9 mouse cellular contexts compared by ENCODE assay signal in the genomic region with DNA sequence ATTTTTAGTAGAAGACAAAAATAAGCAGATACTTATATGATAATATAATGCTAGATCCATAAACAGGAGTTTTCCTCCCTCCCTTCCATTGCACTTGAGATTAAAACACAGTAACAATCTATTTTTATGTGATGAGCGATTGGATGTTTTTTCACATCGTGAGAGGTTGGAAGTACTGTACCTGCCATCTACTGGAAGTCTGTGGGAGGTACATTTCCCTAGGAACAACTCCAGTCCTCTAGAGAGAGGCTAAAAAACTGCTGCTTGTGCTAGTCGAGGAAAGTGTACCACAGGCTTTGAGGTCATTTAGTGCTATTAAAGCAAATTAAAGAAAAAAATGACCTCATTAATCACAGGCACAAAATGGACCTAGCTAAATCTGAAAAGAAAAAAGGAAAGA. TPM values are rescaled to one million over a fixed set of nuclear protein-coding genes. Genes with fewer than 3 reads are reported as not detected.
DNase-seq lines count a peak whose midpoint lies in the region; ATAC-seq and TF ChIP-seq lines count a peak whose summit lies in the region.
"Had no signal": no experiment of that assay in that cellular context is flagged by ENCODE, and none has a peak within 500 bp of the region (broad histone marks: within the 10 kb centered on the region; RNA-seq: fewer than 3 reads in every experiment).

No protein-coding gene starts in this region.

- peak; percentile 98 for ATAC-seq in frontal cortex, adult (ENCODE audit: low TSS enrichment)
- ATAC-seq in kidney, postnatal 0 days (replicated peaks; ENCODE audit: low FRiP score, low read depth) = no peak
- ATAC-seq in midbrain, postnatal 0 days (ENCODE audit: low FRiP score) = peak; percentile 72; the same call in 1 of the 2 replicates
- no peak for ATAC-seq in erythroid progenitor cell, adult 5-6 weeks (replicated peaks; ENCODE audit: low FRiP score, poor library complexity, severe bottlenecking)

- no peaks in the 10 kb centered on the region for H3K27me3 ChIP-seq in kidney, postnatal 0 days (ENCODE audit: insufficient read depth, low read length)
- H3K27me3 ChIP-seq in midbrain, postnatal 0 days (ENCODE audit: insufficient read depth, low read length) = no peaks in the 10 kb centered on the region
- H3K27me3 ChIP-seq: limb, embryonic 13.5 days had no signal

- no peak overlapping the region for H3K27ac ChIP-seq in kidney, postnatal 0 days
- H3K27ac ChIP-seq in midbrain, postnatal 0 days (ENCODE audit: low read depth, low read length) = no peak overlapping the region
- H3K27ac ChIP-seq: limb, embryonic 13.5 days had no signal

- no peak overlapping the region for H3K9ac ChIP-seq in kidney, postnatal 0 days (ENCODE audit: low read depth, low read length)
- no peak overlapping the region for H3K9ac ChIP-seq in midbrain, postnatal 0 days (replicated peaks; ENCODE audit: low read length, poor library complexity, severe bottlenecking)
- H3K9ac ChIP-seq: limb, embryonic 13.5 days had no signal

- TF ChIP-seq CTCF in kidney, postnatal 0 days (IDR thresholded peaks at IDR 0.05; ENCODE audit: low read depth) = peak; percentile 74
- TF ChIP-seq CTCF in midbrain, postnatal 0 days (IDR thresholded peaks at IDR 0.05) = peak; percentile 82

- H3K4me2 ChIP-seq in kidney, postnatal 0 days (ENCODE audit: low read length) = no peak overlapping the region
- H3K4me2 ChIP-seq in midbrain, postnatal 0 days (ENCODE audit: low read depth, low read length, poor library complexity, severe bottlenecking) = no peak overlapping the region
- H3K4me2 ChIP-seq: limb, embryonic 13.5 days had no signal

- DNase-seq in frontal cortex, postnatal 25 days (ENCODE audit: low spot score in 2 of 2) = no peak
- DNase-seq in testis, postnatal 14 days (ENCODE audit: low spot score) = peak; percentile 11
- DNase-seq in testis, postnatal 10 days (ENCODE audit: low spot score) = no peak
- DNase-seq in kidney, postnatal 0 days (ENCODE audit: low spot score) = peak; percentile 68
- DNase-seq in midbrain, postnatal 0 days (ENCODE audit: low spot score) = peak; percentile 70
- no peak for DNase-seq in spleen, postnatal 14 days (ENCODE audit: low spot score in 2 of 2)

- H3K36me3 ChIP-seq in kidney, postnatal 0 days (ENCODE audit: insufficient read depth, low read length) = no peaks in the 10 kb centered on the region
- H3K36me3 ChIP-seq in midbrain, postnatal 0 days (ENCODE audit: insufficient read depth, low read length) = no peaks in the 10 kb centered on the region
- H3K36me3 ChIP-seq: limb, embryonic 13.5 days had no signal

- no peaks in the 10 kb centered on the region for H3K9me3 ChIP-seq in kidney, postnatal 0 days (replicated peaks; ENCODE audit: low read length)
- no peaks in the 10 kb centered on the region for H3K9me3 ChIP-seq in midbrain, postnatal 0 days (ENCODE audit: low read length)
- H3K9me3 ChIP-seq: limb, embryonic 13.5 days had no signal

- no peaks in the 10 kb centered on the region for H3K4me1 ChIP-seq in kidney, postnatal 0 days (replicated peaks; ENCODE audit: insufficient read depth, low read length)
- no peaks in the 10 kb centered on the region for H3K4me1 ChIP-seq in midbrain, postnatal 0 days (ENCODE audit: insufficient read depth, low read length)
- H3K4me1 ChIP-seq: limb, embryonic 13.5 days had no signal

- H3K4me3 ChIP-seq in kidney, postnatal 0 days (replicated peaks; ENCODE audit: low read depth, low read length) = no peak overlapping the region
- no peak overlapping the region for H3K4me3 ChIP-seq in midbrain, postnatal 0 days (ENCODE audit: low read depth, low read length)
- H3K4me3 ChIP-seq: limb, embryonic 13.5 days had no signal

- 6% methylated on average over 3 of the region's 3 CpGs for WGBS in kidney, postnatal 0 days
- WGBS in midbrain, postnatal 0 days = 7% methylated on average over 3 of the region's 3 CpGs

RNA-seq across cellular contexts. Expression of a gene that starts 48.6 kb away (rescaled TPM):
- 5.2 and 5.5 TPM in 2 replicates for polyA plus RNA-seq in kidney, postnatal 0 days (2015; fragmentation: Nextera tagmentation; extraction: Ambion mirVana)
- total RNA-seq in midbrain, postnatal 0 days (2014; rRNA removed) = 3.1 and 5.4 TPM in 2 replicates
- 1.9 and 2.2 TPM in 2 replicates for polyA plus RNA-seq in midbrain, postnatal 0 days (2015; fragmentation: Nextera tagmentation; extraction: Ambion mirVana)
- not detected in 2 replicates for total RNA-seq in erythroid progenitor cell, adult 5-6 weeks (2015; ENCODE audit: low replicate concordance)
- total RNA-seq in erythroid progenitor cell, adult 5-6 weeks (2017; ENCODE audit: low replicate concordance) = not detected in 2 replicates

Comparison
In these comparisons a context has a peak if more than half of its experiments do, and no peak if none do; other contexts are left out.
1. DNase-seq: peak in testis, postnatal 14 days (single experiment), kidney, postnatal 0 days (single experiment) and midbrain, postnatal 0 days (single experiment); none in frontal cortex, postnatal 25 days (0 of 2), testis, postnatal 10 days (single experiment) and spleen, postnatal 14 days (0 of 2).
2. ATAC-seq: peak in frontal cortex, adult (single experiment) and midbrain, postnatal 0 days (single experiment); none in kidney, postnatal 0 days (single experiment) and erythroid progenitor cell, adult 5-6 weeks (single experiment).